Mouse (Mus musculus) hindbrain, embryonic 12.5 days (tissue): ENCODE measurements around the gene Mindy1. TPM values are rescaled to one million over a fixed set of nuclear protein-coding genes. Genes with fewer than 3 reads are reported as not detected.

ENCODE experiments used
- ATAC-seq: fragments of 200-750 bp; cut with Nextera tagmentation; 2 replicates; pipeline ENCODE4 v1.8.0; 2017; ENCODE audit warnings: moderate TSS enrichment; ENCODE audit not compliant: low FRiP score
- H3K27ac ChIP-seq: fragments of 300-500 bp; sonication (generic); 2 replicates; pipeline ENCODE4 v1.5.1; 2016; ENCODE audit warnings: mild to moderate bottlenecking
- H3K27me3 ChIP-seq: fragments of 300-500 bp; sonication (generic); 2 replicates; pipeline ENCODE4 v1.6.1; 2016; ENCODE audit warnings: mild to moderate bottlenecking
- H3K36me3 ChIP-seq: fragments of 300-500 bp; sonication (generic); 2 replicates; pipeline ENCODE4 v1.6.1; 2016; ENCODE audit warnings: mild to moderate bottlenecking
- H3K4me1 ChIP-seq: fragments of 300-500 bp; sonication (generic); 2 replicates; pipeline ENCODE4 v1.6.1; 2016
- H3K4me2 ChIP-seq: fragments of 300-500 bp; sonication (generic); replicated peaks from 2 replicates; pipeline ENCODE4 v1.6.1; 2016; ENCODE audit warnings: mild to moderate bottlenecking
- H3K4me3 ChIP-seq: fragments of 300-500 bp; sonication (generic); 2 replicates; pipeline ENCODE4 v1.5.1; 2016; ENCODE audit warnings: mild to moderate bottlenecking
- H3K9ac ChIP-seq: fragments of 300-500 bp; sonication (generic); 2 replicates; pipeline ENCODE4 v1.6.1; 2016; ENCODE audit warnings: mild to moderate bottlenecking, moderate library complexity
- H3K9me3 ChIP-seq: fragments of 300-500 bp; sonication (generic); replicated peaks from 2 replicates; pipeline ENCODE4 v1.6.1; 2016; ENCODE audit warnings: mild to moderate bottlenecking
- WGBS: fragments of 180-500 bp; shearing (Covaris S2); methylation state at CpG from one replicate; pipeline ENCODE4 v1.1.7; 2016; 5-methylcytosine and 5-hydroxymethylcytosine counted together
- polyA plus RNA-seq: library from polyadenylated mRNA; unstranded; fragments of >200 nt; fragmentation: Nextera tagmentation; extraction: Ambion mirVana; gene quantifications from 2 replicates; pipeline ENCODE4 v1.2.1, GENCODE M21; 2016

The Mindy1 gene
- polyA plus RNA-seq, 1 experiment from 2014 or later: 45.7 TPM

DNA sequence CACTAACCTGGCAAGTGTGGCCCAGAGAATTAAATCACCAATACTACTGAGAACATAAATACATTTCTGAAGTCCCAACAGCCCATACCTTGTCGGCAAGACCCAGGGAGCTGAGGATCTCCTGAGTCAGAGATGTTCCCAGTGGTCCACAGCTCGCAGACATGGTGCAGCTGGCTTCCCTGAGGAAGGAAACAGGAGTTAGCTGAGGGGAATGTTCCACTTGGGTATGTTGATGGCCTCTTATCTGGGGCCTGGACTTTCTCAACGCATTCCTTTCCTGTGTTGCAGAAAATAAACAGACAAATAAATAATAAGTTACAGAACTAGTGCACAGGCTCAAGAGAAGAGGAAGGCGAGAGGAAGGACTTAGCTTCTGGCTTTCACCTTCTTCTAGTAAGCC, 25.1 kb downstream of the Mindy1 start:
- WGBS: 90% methylated on average over 4 of the region's 4 CpGs
- ATAC-seq: no peak
- Histone ChIP-seq H3K9ac (no peak overlapping the region), H3K4me1 (no peaks in the 10 kb centered on the region), H3K4me3 (no peak overlapping the region), H3K4me2 (no peak overlapping the region), H3K27me3 (no peaks in the 10 kb centered on the region), H3K27ac (no peak overlapping the region), H3K9me3 (no peaks in the 10 kb centered on the region), H3K36me3 (no peaks in the 10 kb centered on the region)

DNA sequence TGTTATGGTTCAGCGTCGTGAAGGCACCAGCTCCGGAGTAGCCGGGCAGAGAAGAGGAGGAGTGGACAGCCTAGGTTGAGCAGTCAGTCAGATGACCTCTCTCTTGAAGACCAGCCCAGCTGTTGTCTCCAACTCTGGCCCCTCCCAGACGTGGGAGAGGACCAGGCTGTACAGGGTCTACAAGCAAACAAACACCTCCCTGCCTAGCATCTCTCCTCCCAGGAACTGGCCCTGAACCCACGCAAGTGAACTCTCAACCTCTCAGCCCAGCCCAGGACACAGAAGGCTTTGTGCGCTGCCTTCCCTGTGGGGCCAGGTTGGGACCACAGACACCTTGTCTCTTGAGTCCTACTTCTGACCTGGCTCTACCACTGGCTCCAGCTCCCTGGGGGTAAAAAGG, 26.0 kb downstream of the Mindy1 start, which contains the start of gene Anxa9:
TSS of gene Anxa9 (minus strand) at position 77 of the 400 bp plus-strand sequence.
- Histone ChIP-seq H3K4me3 (no peak within 1 kb of the TSS), H3K9me3 (no peaks in the 10 kb centered on the region), H3K27me3 (no peaks in the 10 kb centered on the region), H3K4me2 (no peak within 1 kb of the TSS), H3K9ac (no peak within 1 kb of the TSS; the same call in 1 of the 2 replicates), H3K27ac (no peak within 1 kb of the TSS), H3K4me1 (no peaks in the 10 kb centered on the region), H3K36me3 (no peaks in the 10 kb centered on the region)
- 67% methylated on average over 7 of the region's 7 CpGs for WGBS
- ATAC-seq: no peak

DNA sequence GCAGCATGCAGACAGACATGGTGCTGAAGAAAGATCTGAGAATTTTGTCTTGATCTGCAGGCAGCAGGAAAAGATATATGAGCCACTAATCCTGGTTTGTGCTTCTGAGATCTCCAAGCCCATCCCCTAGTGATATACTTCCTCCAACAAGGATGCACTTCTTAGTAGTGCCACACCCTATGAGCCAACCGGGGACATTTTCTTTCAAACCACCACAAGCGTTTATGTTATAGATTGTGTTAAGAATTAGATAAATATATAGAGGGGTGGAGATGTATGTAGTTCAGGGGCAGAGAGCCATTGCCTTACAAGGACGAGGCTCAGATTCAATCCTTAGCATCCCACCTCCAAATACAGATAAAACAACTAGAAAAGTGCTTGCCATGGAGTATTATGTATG, 29.4 kb downstream of the Mindy1 start:
- no peaks in the 10 kb centered on the region for H3K27me3 ChIP-seq
- H3K27ac ChIP-seq: no peak overlapping the region
- ATAC-seq: no peak
- 70% methylated on average over 3 of the region's 3 CpGs for WGBS
- no peaks in the 10 kb centered on the region for H3K9me3 ChIP-seq
- no peak overlapping the region for H3K4me3 ChIP-seq
- no peak overlapping the region for H3K9ac ChIP-seq
- H3K36me3 ChIP-seq: no peaks in the 10 kb centered on the region
- peaks cover 5% of the 10 kb centered on the region for H3K4me1 ChIP-seq
- no peak overlapping the region for H3K4me2 ChIP-seq

GRCm38 (mm10) chr3:95310968-95311882, 30.1 kb downstream of the Mindy1 start:
- H3K4me2 ChIP-seq: no peak overlapping the region
- no peaks in the 10 kb centered on the region for H3K36me3 ChIP-seq
- H3K27ac ChIP-seq: no peak overlapping the region
- no peak for ATAC-seq
- 64% methylated on average over 9 of the region's 9 CpGs for WGBS
- H3K9me3 ChIP-seq: no peaks in the 10 kb centered on the region
- no peak overlapping the region for H3K4me3 ChIP-seq
- H3K9ac ChIP-seq: no peak overlapping the region
- no peaks in the 10 kb centered on the region for H3K27me3 ChIP-seq
- H3K4me1 ChIP-seq: peaks cover 12% of the 10 kb centered on the region

GRCm38 (mm10) chr3:95312623-95313022, 31.5 kb downstream of the Mindy1 start:
- Histone ChIP-seq H3K4me1 (peaks cover 22% of the 10 kb centered on the region), H3K4me3 (no peak overlapping the region), H3K27me3 (no peaks in the 10 kb centered on the region), H3K9ac (no peak overlapping the region), H3K4me2 (no peak overlapping the region), H3K36me3 (no peaks in the 10 kb centered on the region), H3K27ac (no peak overlapping the region), H3K9me3 (no peaks in the 10 kb centered on the region)
- WGBS: 82% methylated on average over 6 of the region's 6 CpGs
- no peak for ATAC-seq

GRCm38 (mm10) chr3:95313476-95313875, 32.3 kb downstream of the Mindy1 start:
- Histone ChIP-seq H3K27me3 (no peaks in the 10 kb centered on the region), H3K36me3 (no peaks in the 10 kb centered on the region), H3K27ac (no peak overlapping the region), H3K9me3 (no peaks in the 10 kb centered on the region), H3K4me3 (no peak overlapping the region), H3K4me1 (peaks cover 26% of the 10 kb centered on the region), H3K9ac (no peak overlapping the region), H3K4me2 (no peak overlapping the region)
- 40% methylated on average over 7 of the region's 7 CpGs for WGBS
- no peak for ATAC-seq

DNA sequence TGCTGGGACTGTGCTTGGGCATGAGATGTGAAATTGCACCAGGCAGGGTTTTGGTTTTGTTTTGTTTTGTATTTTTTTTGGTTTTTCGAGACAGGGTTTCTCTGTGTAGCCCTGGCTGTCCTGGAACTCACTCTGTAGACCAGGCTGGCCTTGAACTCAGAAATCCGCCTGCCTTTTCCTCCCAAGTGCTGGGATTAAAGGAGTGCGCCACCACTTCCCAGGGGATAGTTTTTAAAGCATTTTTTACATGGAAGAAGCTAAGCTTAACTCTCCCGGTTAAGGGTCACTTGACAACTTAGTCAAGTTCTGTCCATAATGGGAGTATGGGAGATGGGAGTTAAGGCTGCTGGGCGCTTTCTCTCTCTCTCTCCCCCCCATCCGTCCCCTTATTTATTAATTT, 32.9 kb downstream of the Mindy1 start:
- H3K27ac ChIP-seq: no peak overlapping the region; the same call in 1 of the 2 replicates

GRCm38 (mm10) chr3:95314486-95315093, 33.4 kb downstream of the Mindy1 start, which contains the start of gene Cers2:
Gene Cers2 (plus strand): TSS chr3:95314791.
- Histone ChIP-seq H3K36me3 (no peaks in the 10 kb centered on the region), H3K4me2 (peak within 1 kb of the TSS; percentile 79), H3K9ac (peak within 1 kb of the TSS; percentile 95), H3K27me3 (no peaks in the 10 kb centered on the region), H3K9me3 (no peaks in the 10 kb centered on the region), H3K4me3 (peak within 1 kb of the TSS; percentile 92), H3K27ac (peak within 1 kb of the TSS; percentile 94), H3K4me1 (peaks cover 33% of the 10 kb centered on the region)
- no peak for ATAC-seq
- 3% methylated on average over 27 of the region's 27 CpGs for WGBS

More for the DNA sequence above, 32.9 kb downstream of the Mindy1 start:
- 63% methylated on average over 6 of the region's 6 CpGs for WGBS
- peak overlapping the region; percentile 79 for H3K4me2 ChIP-seq
- no peak overlapping the region for H3K9ac ChIP-seq
- no peak for ATAC-seq
- peaks cover 30% of the 10 kb centered on the region for H3K4me1 ChIP-seq
- H3K27me3 ChIP-seq: no peaks in the 10 kb centered on the region
- no peaks in the 10 kb centered on the region for H3K36me3 ChIP-seq
- H3K4me3 ChIP-seq: no peak overlapping the region; the same call in 1 of the 2 replicates
- H3K9me3 ChIP-seq: no peaks in the 10 kb centered on the region

GRCm38 (mm10) chr3:95315094-95315843, 34.1 kb downstream of the Mindy1 start:
- ATAC-seq: peak; percentile 94
- Histone ChIP-seq H3K9ac (peak overlapping the region; percentile 95), H3K9me3 (no peaks in the 10 kb centered on the region), H3K27me3 (no peaks in the 10 kb centered on the region), H3K4me1 (peaks cover 36% of the 10 kb centered on the region), H3K27ac (peak overlapping the region; percentile 94), H3K4me2 (peak overlapping the region; percentile 79), H3K36me3 (peaks cover 5% of the 10 kb centered on the region), H3K4me3 (peak overlapping the region; percentile 92)
- under 1% methylated on average over 68 of the region's 71 CpGs for WGBS

GRCm38 (mm10) chr3:95315844-95316550, 34.9 kb downstream of the Mindy1 start:
- Histone ChIP-seq H3K4me2 (peak overlapping the region; percentile 79), H3K4me3 (peak overlapping the region; percentile 92), H3K27me3 (no peaks in the 10 kb centered on the region), H3K9ac (peak overlapping the region; percentile 95), H3K4me1 (peaks cover 36% of the 10 kb centered on the region), H3K9me3 (no peaks in the 10 kb centered on the region), H3K27ac (peak overlapping the region; percentile 94), H3K36me3 (peaks cover 12% of the 10 kb centered on the region)
- ATAC-seq: no peak
- 17% methylated on average over 9 of the region's 9 CpGs for WGBS

- 20% methylated on average over 12 of the region's 12 CpGs for WGBS
- no peaks in the 10 kb centered on the region for H3K27me3 ChIP-seq
- H3K4me2 ChIP-seq: 0 out of 2 replicates have a peak overlapping the region, but pooled peaks have one; percentile 0
- H3K36me3 ChIP-seq: peaks cover 28% of the 10 kb centered on the region
- no peak overlapping the region for H3K4me3 ChIP-seq
- H3K4me1 ChIP-seq: peaks cover 36% of the 10 kb centered on the region
- no peak overlapping the region for H3K27ac ChIP-seq
- ATAC-seq: no peak
- peak overlapping the region; percentile 41; the same call in 1 of the 2 replicates for H3K9ac ChIP-seq
- no peaks in the 10 kb centered on the region for H3K9me3 ChIP-seq
Observed at GRCm38 (mm10) chr3:95317414-95318080, 36.4 kb downstream of the Mindy1 start.
